Mouse (Mus musculus) testis, postnatal 14 days (tissue): ENCODE results near the gene D130043K22Rik.

ENCODE experiments used
- DNase-seq: peaks from one replicate; pipeline ENCODE4 v3.0.0; 2021; ENCODE audit warnings: low spot score

The D130043K22Rik gene

DNA sequence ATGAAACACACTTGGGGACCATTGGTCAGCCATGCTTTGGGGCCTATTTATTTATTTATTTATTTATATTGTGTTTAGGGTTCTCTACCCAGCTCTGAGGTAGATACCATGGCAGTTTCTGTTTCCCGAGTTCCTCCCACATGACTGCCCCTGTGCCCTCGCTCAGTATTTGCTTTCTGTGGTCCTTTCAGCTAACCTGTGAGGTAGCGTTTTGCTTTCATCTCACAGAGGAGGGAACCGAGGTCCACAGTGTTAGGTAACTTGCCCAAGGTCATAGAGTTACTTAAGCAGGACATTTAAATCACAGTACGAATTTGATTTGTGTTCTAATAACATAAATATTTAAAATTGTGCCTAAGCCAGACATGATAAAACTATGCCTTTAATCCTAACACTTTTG is 102.2 kb downstream of the D130043K22Rik start:
- DNase-seq: no peak

DNA sequence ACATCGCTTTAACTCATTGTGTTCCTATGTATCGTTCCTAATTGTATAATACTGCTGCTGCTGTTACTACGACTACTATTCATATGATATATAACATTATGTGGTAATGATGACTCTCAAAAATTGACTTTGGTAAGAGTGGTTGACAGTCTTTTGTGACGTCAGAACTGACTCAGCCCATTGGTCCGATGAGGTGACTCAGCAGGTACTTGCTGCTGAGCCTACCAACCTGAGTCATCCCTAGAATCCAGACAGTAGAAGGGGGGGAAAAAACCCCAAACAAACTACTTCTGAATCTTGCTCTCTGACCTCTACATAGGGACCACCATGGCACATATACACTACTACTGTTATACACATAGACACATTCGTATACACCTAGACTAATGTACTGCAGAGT is 103.9 kb downstream of the D130043K22Rik start:
- DNase-seq: no peak
